Mouse (Mus musculus): ENCODE measurements at regions not wholly inside any gene's neighbourhood (a gene's known extent, or its start where the extent isn't known, plus 50 kb on each side); places are given as distances from the start of the nearest gene placed in this dataset.

GRCm38 (mm10) chr16:78156876-78157232, 144.4 kb upstream of the Cxadr start:
- DNase-seq (ENCODE audit: low read depth, low spot score): no peak

- no peak for DNase-seq (ENCODE audit: low read depth, low spot score)
Measured at GRCm38 (mm10) chr16:78156138-78156875, 145.0 kb upstream of the Cxadr start.

- no peak for DNase-seq (ENCODE audit: low read depth, low spot score)
Measured at GRCm38 (mm10) chr16:78153899-78154605, 147.2 kb upstream of the Cxadr start.

- no peak for DNase-seq (ENCODE audit: low read depth, low spot score)
Measured at GRCm38 (mm10) chr16:78144146-78144545, 157.1 kb upstream of the Cxadr start.

- no peak for DNase-seq (ENCODE audit: low read depth, low spot score)
Measured at GRCm38 (mm10) chr16:78135501-78135900, 165.8 kb upstream of the Cxadr start.

- no peak for DNase-seq (ENCODE audit: low read depth, low spot score)
Measured at GRCm38 (mm10) chr16:78134531-78134930, 166.8 kb upstream of the Cxadr start.

GRCm38 (mm10) chr16:78121668-78122067, 179.6 kb upstream of the Cxadr start:
- no peak for DNase-seq (ENCODE audit: low read depth, low spot score)

GRCm38 (mm10) chr16:78120346-78120899, 180.9 kb upstream of the Cxadr start:
- DNase-seq (ENCODE audit: low read depth, low spot score): no peak

GRCm38 (mm10) chr16:78104246-78104645, 197.0 kb upstream of the Cxadr start:
- DNase-seq (ENCODE audit: low read depth, low spot score): no peak

- no peak for DNase-seq (ENCODE audit: low read depth, low spot score)
Measured at GRCm38 (mm10) chr16:78101415-78102326, 199.6 kb upstream of the Cxadr start.

- DNase-seq (ENCODE audit: low read depth, low spot score): no peak
Measured at GRCm38 (mm10) chr16:78099842-78100241, 201.4 kb upstream of the Cxadr start.

GRCm38 (mm10) chr16:78099114-78099513, 202.2 kb upstream of the Cxadr start:
- no peak for DNase-seq (ENCODE audit: low read depth, low spot score)

GRCm38 (mm10) chr16:78098555-78098954, 202.7 kb upstream of the Cxadr start:
- no peak for DNase-seq (ENCODE audit: low read depth, low spot score)

GRCm38 (mm10) chr16:78096571-78096970, 204.7 kb upstream of the Cxadr start:
- DNase-seq (ENCODE audit: low read depth, low spot score): no peak

GRCm38 (mm10) chr16:78090155-78090554, 211.1 kb upstream of the Cxadr start:
- no peak for DNase-seq (ENCODE audit: low read depth, low spot score)

GRCm38 (mm10) chr16:78067532-78068118, 233.7 kb upstream of the Cxadr start:
- DNase-seq (ENCODE audit: low read depth, low spot score): no peak

- no peak for DNase-seq (ENCODE audit: low read depth, low spot score)
Measured at GRCm38 (mm10) chr16:78060516-78060915, 240.8 kb upstream of the Cxadr start.

- DNase-seq (ENCODE audit: low read depth, low spot score): no peak
Measured at GRCm38 (mm10) chr16:78057549-78057948, 243.7 kb upstream of the Cxadr start.

GRCm38 (mm10) chr16:78052133-78052532, 249.2 kb upstream of the Cxadr start:
- DNase-seq (ENCODE audit: low read depth, low spot score): no peak

- no peak for DNase-seq (ENCODE audit: low read depth, low spot score)
Measured at GRCm38 (mm10) chr16:78040149-78040920, 261.0 kb upstream of the Cxadr start.

Data from CD4-positive helper T cell, adult 2 months (primary cell).